Mouse (Mus musculus) neural tube, embryonic 14.5 days (tissue): Measurements from ENCODE around the gene Cwc25. TPM values are rescaled to one million over a fixed set of nuclear protein-coding genes. Genes with fewer than 3 reads are reported as not detected.

Experiments used
- ATAC-seq: fragments of 200-750 bp; cut with Nextera tagmentation; 2 replicates; pipeline ENCODE4 v1.8.0; 2017; ENCODE audit warnings: low read depth, mild to moderate bottlenecking, moderate TSS enrichment, moderate library complexity
- H3K27ac ChIP-seq: fragments of 300-500 bp; sonication (generic); 2 replicates; pipeline ENCODE4 v1.5.1; 2014; ENCODE audit warnings: low read depth, mild to moderate bottlenecking, control low read depth, low read length, moderate library complexity, mixed read lengths
- H3K27me3 ChIP-seq: fragments of 300-500 bp; sonication (generic); 2 replicates; pipeline ENCODE4 v1.6.1; 2014; ENCODE audit warnings: low read length; ENCODE audit not compliant: control insufficient read depth, insufficient read depth
- H3K36me3 ChIP-seq: fragments of 300-500 bp; sonication (generic); 2 replicates; pipeline ENCODE4 v1.6.1; 2014; ENCODE audit warnings: low read length, mixed read lengths; ENCODE audit not compliant: control insufficient read depth, insufficient read depth
- H3K4me1 ChIP-seq: fragments of 300-500 bp; sonication (generic); 2 replicates; pipeline ENCODE4 v1.6.1; 2014; ENCODE audit warnings: low read length; ENCODE audit not compliant: control insufficient read depth, insufficient read depth
- H3K4me2 ChIP-seq: fragments of 300-500 bp; sonication (generic); 2 replicates; pipeline ENCODE4 v1.6.1; 2014; ENCODE audit warnings: mild to moderate bottlenecking, low read depth, low read length, control low read depth
- H3K4me3 ChIP-seq: fragments of 300-500 bp; sonication (generic); 2 replicates; pipeline ENCODE4 v1.5.1; 2014; ENCODE audit warnings: low read depth, low read length, control low read depth, mixed read lengths
- H3K9ac ChIP-seq: fragments of 300-500 bp; sonication (generic); replicated peaks from 2 replicates; pipeline ENCODE4 v1.6.1; 2014; ENCODE audit warnings: low read depth, mild to moderate bottlenecking, control low read depth, low read length, mixed read lengths
- H3K9me3 ChIP-seq: fragments of 300-500 bp; sonication (generic); 2 replicates; pipeline ENCODE4 v1.6.1; 2016; ENCODE audit warnings: low read length; ENCODE audit not compliant: control insufficient read depth
- WGBS: fragments of 180-500 bp; shearing (Covaris S2); extraction: QIAGEN DNeasy Blood & Tissue Kit; methylation state at CpG from one replicate; pipeline ENCODE4 v1.1.7; 2014; 5-methylcytosine and 5-hydroxymethylcytosine counted together
- polyA plus RNA-seq: library from polyadenylated mRNA; unstranded; fragments of >200 nt; fragmentation: Nextera tagmentation; extraction: Ambion mirVana; gene quantifications from 2 replicates; pipeline ENCODE4 v1.2.1, GENCODE M21; 2014

Cwc25 gene
- polyA plus RNA-seq, 1 experiment from 2014 or later: 13.8 TPM

DNA sequence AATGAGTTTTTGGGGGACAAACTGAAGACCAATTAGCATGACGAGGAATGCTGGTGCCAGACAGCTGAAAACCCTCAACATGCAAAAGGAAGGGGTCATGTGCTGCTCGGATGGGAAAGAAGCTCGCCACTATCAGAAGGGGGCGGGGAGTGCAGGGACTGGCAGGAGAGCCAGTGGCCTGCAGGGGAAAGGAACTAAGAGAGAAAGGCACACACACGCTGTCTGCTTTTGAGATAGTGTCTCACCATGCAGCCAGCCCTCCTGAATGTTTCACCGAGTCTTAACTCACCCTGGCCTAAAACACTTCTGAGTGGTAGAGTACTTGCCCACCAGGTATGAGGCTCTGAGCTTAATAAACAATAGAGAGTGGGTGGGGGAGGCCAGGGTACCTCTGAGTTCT is 7.4 kb downstream of the Cwc25 start:
- 88% methylated on average over 6 of the region's 6 CpGs for WGBS
- Histone ChIP-seq H3K36me3 (peaks cover 25% of the 10 kb centered on the region; the same call in 1 of the 2 replicates), H3K27me3 (no peaks in the 10 kb centered on the region), H3K4me1 (no peaks in the 10 kb centered on the region), H3K4me3 (no peak overlapping the region), H3K4me2 (no peak overlapping the region), H3K9ac (no peak overlapping the region), H3K9me3 (no peaks in the 10 kb centered on the region), H3K27ac (no peak overlapping the region)
- no peak for ATAC-seq

DNA sequence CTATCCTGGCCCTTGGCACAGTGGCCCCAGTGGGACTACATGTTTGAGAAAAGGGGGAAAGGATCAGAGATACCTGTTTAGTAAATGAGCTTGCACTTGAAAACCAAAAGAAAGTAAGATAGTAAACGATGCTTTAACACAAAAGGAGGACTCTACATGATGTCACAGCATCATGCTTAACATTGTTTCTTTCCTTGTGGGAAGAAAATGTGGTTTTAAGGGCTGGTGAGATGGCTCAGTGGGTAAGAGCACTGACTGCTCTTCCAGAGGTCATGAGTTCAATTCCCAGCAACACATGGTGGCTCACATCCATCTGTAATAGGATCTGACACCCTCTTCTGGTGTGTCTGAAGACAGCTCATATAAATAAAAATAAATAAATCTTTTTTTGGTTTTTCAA is 8.2 kb downstream of the Cwc25 start:
- no peak overlapping the region for H3K27ac ChIP-seq
- H3K4me1 ChIP-seq: no peaks in the 10 kb centered on the region
- H3K9me3 ChIP-seq: no peaks in the 10 kb centered on the region
- H3K9ac ChIP-seq: no peak overlapping the region
- H3K4me3 ChIP-seq: no peak overlapping the region
- WGBS: 98% methylated on average over 1 of the region's 1 CpGs
- no peak for ATAC-seq
- H3K36me3 ChIP-seq: peaks cover 32% of the 10 kb centered on the region
- no peaks in the 10 kb centered on the region for H3K27me3 ChIP-seq
- no peak overlapping the region for H3K4me2 ChIP-seq

- Histone ChIP-seq H3K9ac (no peak overlapping the region), H3K36me3 (peaks cover 62% of the 10 kb centered on the region), H3K9me3 (no peaks in the 10 kb centered on the region), H3K27me3 (no peaks in the 10 kb centered on the region), H3K4me1 (no peaks in the 10 kb centered on the region), H3K4me2 (no peak overlapping the region), H3K4me3 (no peak overlapping the region), H3K27ac (no peak overlapping the region)
- no peak for ATAC-seq
- WGBS: 93% methylated on average over 8 of the region's 8 CpGs
Measured at GRCm38 (mm10) chr11:97753277-97753676, 13.1 kb downstream of the Cwc25 start.

DNA sequence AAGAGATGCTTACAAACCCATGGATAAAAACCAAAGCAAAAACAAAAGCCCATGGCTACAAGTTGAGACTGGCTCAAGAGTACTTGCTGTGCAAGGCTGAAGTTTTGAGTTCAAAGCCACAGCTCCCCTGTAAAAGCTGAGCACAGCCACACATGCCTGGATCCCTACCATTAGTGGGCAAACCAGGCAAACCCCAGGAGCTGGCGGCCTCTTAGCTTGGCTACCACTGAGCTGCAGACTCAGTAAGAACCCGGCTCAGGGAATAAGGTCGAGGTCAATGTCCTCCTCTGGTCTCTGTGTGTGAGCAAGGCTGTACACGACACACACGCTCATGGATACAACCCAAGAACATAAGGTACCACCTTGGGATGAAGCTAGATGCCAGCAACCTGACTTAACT is 17.9 kb downstream of the Cwc25 start:
- Histone ChIP-seq H3K36me3 (peaks cover 57% of the 10 kb centered on the region), H3K4me2 (no peak overlapping the region), H3K4me3 (no peak overlapping the region), H3K4me1 (peaks cover 2% of the 10 kb centered on the region; the same call in 1 of the 2 replicates), H3K9ac (no peak overlapping the region), H3K9me3 (no peaks in the 10 kb centered on the region), H3K27me3 (peaks cover 3% of the 10 kb centered on the region; the same call in 1 of the 2 replicates), H3K27ac (no peak overlapping the region)
- WGBS: 88% methylated on average over 5 of the region's 5 CpGs
- ATAC-seq: no peak

- H3K4me1 ChIP-seq: peaks cover 9% of the 10 kb centered on the region
- no peaks in the 10 kb centered on the region for H3K9me3 ChIP-seq
- no peak overlapping the region for H3K9ac ChIP-seq
- H3K27ac ChIP-seq: no peak overlapping the region
- WGBS: 94% methylated on average over 8 of the region's 8 CpGs
- no peak for ATAC-seq
- no peak overlapping the region for H3K4me3 ChIP-seq
- no peak overlapping the region for H3K4me2 ChIP-seq
- H3K27me3 ChIP-seq: peaks cover 3% of the 10 kb centered on the region; the same call in 1 of the 2 replicates
- H3K36me3 ChIP-seq: peaks cover 51% of the 10 kb centered on the region
Measured at GRCm38 (mm10) chr11:97747773-97748172, 18.6 kb downstream of the Cwc25 start.

DNA sequence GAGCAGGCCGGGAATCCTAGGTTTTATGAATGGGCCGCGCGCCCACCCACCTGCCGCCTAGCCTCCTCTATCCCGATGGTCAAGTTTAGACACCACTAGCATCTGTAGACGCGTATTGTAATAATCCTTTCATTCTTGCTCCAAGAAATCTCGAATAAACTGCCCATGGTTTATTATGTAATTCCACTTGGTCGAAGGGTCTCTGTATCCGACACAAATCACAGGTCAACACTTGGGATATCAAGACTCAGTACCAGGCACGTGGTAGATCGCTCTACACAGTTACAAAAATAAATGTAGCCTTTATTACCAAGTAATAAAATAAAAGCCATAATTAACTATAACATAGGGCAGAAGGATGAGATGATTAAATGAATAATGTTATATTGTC is 21.0 kb downstream of the Cwc25 start:
- ATAC-seq: peak; percentile 13; the same call in 1 of the 2 replicates
- peaks cover 17% of the 10 kb centered on the region for H3K4me1 ChIP-seq
- peak overlapping the region; percentile 47 for H3K4me2 ChIP-seq
- peaks cover 33% of the 10 kb centered on the region for H3K36me3 ChIP-seq
- H3K9me3 ChIP-seq: no peaks in the 10 kb centered on the region
- peak overlapping the region; percentile 80 for H3K9ac ChIP-seq
- H3K27me3 ChIP-seq: peaks cover 3% of the 10 kb centered on the region; the same call in 1 of the 2 replicates
- H3K27ac ChIP-seq: peak overlapping the region; percentile 97; the same call in 1 of the 2 replicates
- H3K4me3 ChIP-seq: peak overlapping the region; percentile 59
- WGBS: 10% methylated on average over 13 of the region's 13 CpGs

DNA sequence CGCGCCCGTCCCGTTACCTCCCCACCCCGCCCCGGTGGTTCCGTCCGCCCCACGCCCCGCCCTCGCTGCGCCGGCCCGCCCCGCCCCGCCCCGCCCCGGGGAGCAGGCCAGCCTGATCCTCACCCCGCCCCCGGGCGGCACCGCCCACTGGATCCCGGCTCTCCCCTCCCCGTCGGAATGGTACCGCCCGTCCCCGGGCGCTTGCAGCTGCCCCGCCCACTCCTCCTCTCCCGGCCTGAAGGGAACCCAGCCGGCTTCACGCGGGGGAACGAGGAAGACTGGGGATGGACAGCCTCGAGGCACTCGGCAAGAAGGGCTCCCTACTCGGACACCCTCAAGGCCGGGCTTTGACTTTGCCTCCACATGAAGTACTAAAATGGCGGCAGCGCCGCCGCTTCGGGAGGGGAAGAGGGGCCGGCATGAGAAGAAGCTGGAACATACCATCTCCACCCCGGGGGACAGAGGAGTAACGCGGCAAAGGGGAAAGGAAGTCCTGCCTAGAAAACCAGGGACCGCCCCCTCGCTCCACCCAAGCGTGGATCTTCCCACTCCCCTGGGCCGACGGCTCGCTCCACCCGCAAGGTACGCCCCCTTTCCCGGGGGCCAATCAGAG is 21.5 kb downstream of the Cwc25 start:
- Histone ChIP-seq H3K9ac (peak overlapping the region; percentile 80), H3K27ac (peak overlapping the region; percentile 97), H3K9me3 (no peaks in the 10 kb centered on the region), H3K27me3 (peaks cover 3% of the 10 kb centered on the region; the same call in 1 of the 2 replicates), H3K4me3 (peak overlapping the region; percentile 59), H3K36me3 (peaks cover 32% of the 10 kb centered on the region; the same call in 1 of the 2 replicates), H3K4me2 (peak overlapping the region; percentile 92), H3K4me1 (peaks cover 17% of the 10 kb centered on the region)
- peak; percentile 95 for ATAC-seq
- 1% methylated on average over 39 of the region's 57 CpGs for WGBS

DNA sequence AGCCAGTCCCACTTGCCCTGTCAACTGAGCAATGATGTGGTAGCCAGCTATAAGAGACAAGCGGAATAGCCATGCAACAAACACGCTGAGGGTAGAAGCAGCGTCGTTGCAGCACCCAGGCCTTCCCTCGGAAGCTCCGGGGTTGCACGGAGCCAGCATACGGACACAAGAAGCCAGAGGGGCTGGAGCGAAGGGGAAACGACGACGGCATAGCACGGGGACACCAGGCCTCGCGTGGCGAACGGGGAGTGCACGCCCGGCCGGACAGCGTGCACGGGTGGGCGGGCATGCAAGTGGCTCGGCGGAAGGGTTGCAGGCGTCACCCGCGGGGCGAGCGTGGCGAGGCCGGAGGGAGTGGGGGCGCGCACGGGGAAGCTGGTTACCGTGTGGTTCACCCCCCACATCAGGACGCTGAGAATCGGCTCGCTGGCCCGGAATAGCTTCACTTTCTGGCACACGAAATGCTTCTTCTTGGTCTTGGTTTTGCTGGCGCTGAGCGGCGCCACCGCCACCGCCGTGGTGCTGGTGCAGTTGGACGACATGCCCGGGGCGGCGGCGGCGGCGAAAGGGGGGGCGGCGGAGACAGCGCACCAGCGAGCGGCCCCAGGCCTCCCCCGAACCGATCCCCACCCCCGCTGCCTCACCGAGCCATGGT is 22.2 kb downstream of the Cwc25 start, which contains the start of gene Pip4k2b:
Pip4k2b (minus strand) TSS at position 642 of the 655 bp plus-strand sequence.
- Histone ChIP-seq H3K36me3 (peaks cover 29% of the 10 kb centered on the region; the same call in 1 of the 2 replicates), H3K4me3 (peak within 1 kb of the TSS; percentile 59), H3K27me3 (peaks cover 3% of the 10 kb centered on the region; the same call in 1 of the 2 replicates), H3K4me2 (peak within 1 kb of the TSS; percentile 92), H3K27ac (peak within 1 kb of the TSS; percentile 97), H3K4me1 (peaks cover 17% of the 10 kb centered on the region), H3K9me3 (no peaks in the 10 kb centered on the region), H3K9ac (peak within 1 kb of the TSS; percentile 80)
- ATAC-seq: peak; percentile 48
- WGBS: 1% methylated on average over 55 of the region's 63 CpGs

- 33% methylated on average over 9 of the region's 9 CpGs for WGBS
- Histone ChIP-seq H3K9ac (peak overlapping the region; percentile 80), H3K4me1 (peaks cover 17% of the 10 kb centered on the region), H3K36me3 (peaks cover 21% of the 10 kb centered on the region; the same call in 1 of the 2 replicates), H3K4me2 (peak overlapping the region; percentile 92), H3K27ac (peak overlapping the region; percentile 88), H3K9me3 (no peaks in the 10 kb centered on the region), H3K27me3 (peaks cover 3% of the 10 kb centered on the region; the same call in 1 of the 2 replicates), H3K4me3 (peak overlapping the region; percentile 59)
- no peak for ATAC-seq
Measured at GRCm38 (mm10) chr11:97743423-97743822, 22.9 kb downstream of the Cwc25 start.
